Mouse (Mus musculus): ENCODE results near the gene Mrps21.
"Not testable (repeated sequence)": the region's sequence is repeated elsewhere in the genome, so short reads cannot be mapped to it uniquely, and the experiment has no call there.

The Mrps21 gene

GRCm38 (mm10) chr3:95892066-95893052 is 21.0 kb upstream of the Mrps21 start:
- no peak for DNase-seq (ENCODE audit: low read depth, low spot score)

GRCm38 (mm10) chr3:95891211-95892065 is 20.1 kb upstream of the Mrps21 start, which contains the start of gene BC028528:
Gene BC028528, minus strand, starts transcription at chr3:95892005.
- peak; percentile 80 for DNase-seq (ENCODE audit: low read depth, low spot score)

GRCm38 (mm10) chr3:95889664-95890063 is 18.3 kb upstream of the Mrps21 start:
- no peak for DNase-seq (ENCODE audit: low read depth, low spot score)

GRCm38 (mm10) chr3:95887596-95887995 is 16.3 kb upstream of the Mrps21 start:
- DNase-seq (ENCODE audit: low read depth, low spot score), result no peak

- DNase-seq (ENCODE audit: low read depth, low spot score), result no peak
Measured at GRCm38 (mm10) chr3:95884400-95884799, 13.1 kb upstream of the Mrps21 start.

- DNase-seq (ENCODE audit: low read depth, low spot score), result peak; percentile 87
Measured at GRCm38 (mm10) chr3:95882816-95883425, 11.6 kb upstream of the Mrps21 start.

GRCm38 (mm10) chr3:95881979-95882815 is 10.9 kb upstream of the Mrps21 start, which contains the start of gene Ciart:
Gene Ciart, minus strand, starts transcription at chr3:95882251.
- DNase-seq (ENCODE audit: low read depth, low spot score), result peak; percentile 99

- no peak for DNase-seq (ENCODE audit: low read depth, low spot score)
Measured at GRCm38 (mm10) chr3:95879063-95879462, 7.7 kb upstream of the Mrps21 start.

- no peak for DNase-seq (ENCODE audit: low read depth, low spot score)
Measured at GRCm38 (mm10) chr3:95872048-95872447, 729 bp upstream of the Mrps21 start.

GRCm38 (mm10) chr3:95870976-95871375 is 343 bp downstream of the Mrps21 start:
- no peak for DNase-seq (ENCODE audit: low read depth, low spot score)

- no peak for DNase-seq (ENCODE audit: low read depth, low spot score)
Measured at GRCm38 (mm10) chr3:95867408-95867807, 3.9 kb downstream of the Mrps21 start.

GRCm38 (mm10) chr3:95866071-95866470 is 5.2 kb downstream of the Mrps21 start:
- no peak for DNase-seq (ENCODE audit: low read depth, low spot score)

GRCm38 (mm10) chr3:95865571-95865970 is 5.7 kb downstream of the Mrps21 start:
- no peak for DNase-seq (ENCODE audit: low read depth, low spot score)

GRCm38 (mm10) chr3:95865050-95865449 is 6.3 kb downstream of the Mrps21 start:
- no peak for DNase-seq (ENCODE audit: low read depth, low spot score)

- DNase-seq (ENCODE audit: low read depth, low spot score), result no peak
Measured at GRCm38 (mm10) chr3:95863578-95863977, 7.7 kb downstream of the Mrps21 start.

GRCm38 (mm10) chr3:95861796-95862195 is 9.5 kb downstream of the Mrps21 start:
- peak; percentile 94 for DNase-seq (ENCODE audit: low read depth, low spot score)

GRCm38 (mm10) chr3:95861216-95861615 is 10.1 kb downstream of the Mrps21 start:
- peak; percentile 45 for DNase-seq (ENCODE audit: low read depth, low spot score)

GRCm38 (mm10) chr3:95860323-95860722 is 11.0 kb downstream of the Mrps21 start:
- no peak for DNase-seq (ENCODE audit: low read depth, low spot score)

GRCm38 (mm10) chr3:95858278-95858677 is 13.0 kb downstream of the Mrps21 start:
- not testable (repeated sequence) for DNase-seq (ENCODE audit: low read depth, low spot score)

- not testable (repeated sequence) for DNase-seq (ENCODE audit: low read depth, low spot score)
Measured at GRCm38 (mm10) chr3:95857050-95857449, 14.3 kb downstream of the Mrps21 start.

- no peak for DNase-seq (ENCODE audit: low read depth, low spot score)
Measured at GRCm38 (mm10) chr3:95856115-95856514, 15.2 kb downstream of the Mrps21 start.
